Mouse (Mus musculus) macrophage (primary cell): Measurements from ENCODE around the gene Abo. TPM values are rescaled to one million over a fixed set of nuclear protein-coding genes. Genes with fewer than 3 reads are reported as not detected.

Experiments used
- H3K27ac ChIP-seq: fragments of 350-480 bp; formaldehyde crosslinking; 2 replicates; pipeline ENCODE4 v1.9.0; 2021
- H3K36me3 ChIP-seq: fragments of 350-480 bp; formaldehyde crosslinking; 2 replicates; pipeline ENCODE4 v1.9.0; 2021; ENCODE audit errors: inconsistent target
- H3K4me3 ChIP-seq: fragments of 350-480 bp; formaldehyde crosslinking; 2 replicates; pipeline ENCODE4 v1.9.0; 2021; ENCODE audit errors: inconsistent target
- H3K79me2 ChIP-seq: fragments of 350-480 bp; formaldehyde crosslinking; 2 replicates; pipeline ENCODE4 v1.9.0; 2021; ENCODE audit errors: inconsistent target
- WGBS: methylation state at CpG from one replicate; pipeline ENCODE4 v1.1.7; 2026; ENCODE audit warnings: inconsistent platforms; ENCODE audit not compliant: missing documents; 5-methylcytosine and 5-hydroxymethylcytosine counted together
- polyA plus RNA-seq: library from polyadenylated mRNA; stranded (reverse); fragments of 250-400 nt; gene quantifications from 3 replicates; pipeline ENCODE4 v1.2.4, GENCODE M21; 2018; ENCODE audit warnings: inconsistent platforms
- total RNA-seq, 78 experiments: library from RNA; depleted of rRNA; stranded (reverse); fragments of 250-400 nt; gene quantifications; 1 replicate in 9 of 78; 2 replicates in 24 of 78; 3 replicates in 43 of 78; 4 replicates in 2 of 78; pipeline ENCODE4 v1.2.4; 2018; ENCODE audit warnings: inconsistent platforms in 56 of 78

The Abo gene
- not detected for total RNA-seq (2018; cell fraction: chromatin; rRNA removed)
- not detected for total RNA-seq (2018; cell fraction: cytosol; rRNA removed)
- total RNA-seq (2018; cell fraction: nucleus; rRNA removed) = not detected
- polyA plus RNA-seq = not detected in 3 replicates

- Histone ChIP-seq H3K4me3 (no peak within 1 kb of the TSS), H3K36me3 (no peaks in the 10 kb centered on the region), H3K27ac (no peak within 1 kb of the TSS), H3K79me2 (no peaks in the 10 kb centered on the region)
- WGBS = 91% methylated on average over 3 of the region's 3 CpGs
Observed at GRCm38 (mm10) chr2:26864879-26865278, at the start of gene Abo. Gene Abo (minus strand): TSS chr2:26864979.

- WGBS = 94% methylated on average over 8 of the region's 8 CpGs
- Histone ChIP-seq H3K27ac (no peak overlapping the region), H3K79me2 (peaks cover 89% of the 10 kb centered on the region), H3K36me3 (peaks cover 29% of the 10 kb centered on the region), H3K4me3 (no peak overlapping the region)
Observed at GRCm38 (mm10) chr2:26914148-26914941, 49.6 kb upstream of the Abo start.

GRCm38 (mm10) chr2:26913416-26914147, 48.8 kb upstream of the Abo start:
- Histone ChIP-seq H3K36me3 (peaks cover 21% of the 10 kb centered on the region; the same call in 1 of the 2 replicates), H3K27ac (no peak overlapping the region), H3K79me2 (peaks cover 89% of the 10 kb centered on the region), H3K4me3 (no peak overlapping the region)
- 85% methylated on average over 15 of the region's 17 CpGs for WGBS

GRCm38 (mm10) chr2:26912253-26912770, 47.5 kb upstream of the Abo start:
- Histone ChIP-seq H3K79me2 (peaks cover 89% of the 10 kb centered on the region), H3K27ac (no peak overlapping the region), H3K36me3 (peaks cover 25% of the 10 kb centered on the region; the same call in 1 of the 2 replicates), H3K4me3 (peak overlapping the region; percentile 90; the same call in 1 of the 2 replicates)
- WGBS = 84% methylated on average over 4 of the region's 5 CpGs

DNA sequence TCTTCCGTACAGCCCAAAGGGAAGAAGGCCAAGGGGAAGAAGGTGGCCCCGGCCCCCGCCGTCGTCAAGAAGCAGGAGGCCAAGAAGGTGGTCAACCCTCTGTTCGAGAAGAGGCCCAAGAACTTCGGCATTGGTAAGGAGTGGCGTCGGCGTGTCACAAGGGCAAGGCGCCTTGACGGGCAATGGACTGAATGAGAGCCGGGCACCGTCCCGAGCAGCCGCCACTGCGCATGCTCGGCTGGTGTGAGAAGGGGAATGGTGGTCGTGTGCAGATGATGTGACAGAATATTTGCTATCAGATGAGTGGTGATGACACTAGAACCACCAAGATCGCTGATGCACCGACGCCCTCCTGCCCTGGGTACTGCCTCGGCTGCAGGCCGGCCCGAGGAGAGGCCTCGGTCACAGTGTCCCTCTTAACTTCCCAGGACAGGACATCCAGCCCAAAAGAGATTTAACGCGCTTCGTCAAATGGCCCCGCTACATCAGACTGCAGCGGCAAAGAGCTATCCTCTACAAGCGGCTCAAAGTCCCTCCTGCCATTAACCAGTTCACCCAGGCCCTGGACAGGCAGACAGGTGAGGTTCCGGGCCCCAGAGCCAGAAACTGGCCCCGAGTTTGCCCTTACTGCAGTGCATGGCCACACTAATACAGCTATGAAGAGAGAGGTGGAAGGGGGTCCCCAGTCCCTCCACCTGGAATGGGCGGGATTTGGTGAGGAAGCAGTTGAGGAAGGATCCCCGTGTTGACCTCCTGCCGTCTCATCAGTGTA, 46.4 kb upstream of the Abo start:
- H3K79me2 ChIP-seq = peaks cover 94% of the 10 kb centered on the region
- H3K36me3 ChIP-seq = peaks cover 25% of the 10 kb centered on the region; the same call in 1 of the 2 replicates
- WGBS = under 1% methylated on average over 30 of the region's 37 CpGs
- H3K4me3 ChIP-seq = peak overlapping the region; percentile 90
- H3K27ac ChIP-seq = peak overlapping the region; percentile 60

GRCm38 (mm10) chr2:26910124-26910993, 45.6 kb upstream of the Abo start, which contains the start of the genes Med22 and Rpl7a:
Gene Med22 (minus strand): TSS chr2:26910677.
Gene Rpl7a (plus strand): TSS chr2:26910764.
- Histone ChIP-seq H3K36me3 (peaks cover 31% of the 10 kb centered on the region; the same call in 1 of the 2 replicates), H3K79me2 (peaks cover 95% of the 10 kb centered on the region), H3K4me3 (peak within 1 kb of the TSS; percentile 90), H3K27ac (peak within 1 kb of the TSS; percentile 60)
- 2% methylated on average over 66 of the region's 74 CpGs for WGBS

GRCm38 (mm10) chr2:26909387-26909784, 44.6 kb upstream of the Abo start:
- peaks cover 36% of the 10 kb centered on the region; the same call in 1 of the 2 replicates for H3K36me3 ChIP-seq

GRCm38 (mm10) chr2:26908710-26909386, 44.1 kb upstream of the Abo start:
- Histone ChIP-seq H3K36me3 (peaks cover 34% of the 10 kb centered on the region; the same call in 1 of the 2 replicates), H3K27ac (no peak overlapping the region), H3K79me2 (peaks cover 95% of the 10 kb centered on the region), H3K4me3 (peak overlapping the region; percentile 84)
- WGBS = 83% methylated on average over 17 of the region's 18 CpGs

More at GRCm38 (mm10) chr2:26909387-26909784, 44.6 kb upstream of the Abo start:
- H3K27ac ChIP-seq = peak overlapping the region; percentile 60
- peaks cover 95% of the 10 kb centered on the region for H3K79me2 ChIP-seq
- H3K4me3 ChIP-seq = peak overlapping the region; percentile 84

GRCm38 (mm10) chr2:26907109-26907508, 42.3 kb upstream of the Abo start:
- Histone ChIP-seq H3K79me2 (peaks cover 93% of the 10 kb centered on the region), H3K27ac (no peak overlapping the region), H3K4me3 (no peak overlapping the region), H3K36me3 (peaks cover 19% of the 10 kb centered on the region; the same call in 1 of the 2 replicates)
- 32% methylated on average over 4 of the region's 4 CpGs for WGBS

DNA sequence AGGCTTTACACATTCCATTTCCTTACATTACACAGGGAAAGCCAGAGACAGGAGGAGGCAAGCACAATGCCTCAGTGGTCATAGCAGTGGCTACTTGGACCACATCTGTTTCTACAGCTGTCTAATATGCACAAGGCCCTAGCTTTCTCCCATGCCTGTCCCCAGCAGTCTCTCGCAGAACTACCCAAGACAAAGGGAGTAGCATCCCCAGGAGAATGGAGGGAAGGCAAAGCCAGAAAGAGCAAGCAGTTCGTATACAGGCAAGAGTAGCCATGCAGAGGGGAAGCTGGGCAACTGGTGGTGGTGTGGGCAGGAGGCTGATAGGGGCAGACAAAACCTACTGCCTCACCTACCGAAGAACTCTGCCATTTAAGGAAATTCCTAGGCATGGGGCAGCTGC, 41.7 kb upstream of the Abo start:
- H3K36me3 ChIP-seq = peaks cover 19% of the 10 kb centered on the region; the same call in 1 of the 2 replicates
- no peak overlapping the region for H3K4me3 ChIP-seq
- 98% methylated on average over 3 of the region's 3 CpGs for WGBS

DNA sequence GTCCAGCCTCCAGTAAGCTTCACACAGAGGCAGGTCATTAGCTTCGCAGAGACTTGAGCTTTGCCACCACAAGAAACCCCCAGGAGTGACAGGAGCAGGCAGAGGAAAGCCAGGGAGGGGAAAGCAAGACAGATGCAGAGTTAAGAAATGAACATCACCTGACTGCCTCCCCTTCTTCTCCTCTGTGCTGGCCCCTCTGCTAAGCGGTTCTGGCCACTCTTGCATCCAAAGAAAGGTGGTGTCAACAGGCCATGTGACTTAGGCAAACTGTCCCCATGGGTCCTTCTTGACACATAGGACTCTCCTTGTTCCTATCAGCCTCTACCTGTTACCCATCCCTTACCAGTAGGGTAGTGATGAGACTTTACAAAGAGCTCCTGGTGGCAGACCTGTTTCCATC, 41.2 kb upstream of the Abo start:
- WGBS = 89% methylated on average over 2 of the region's 2 CpGs
- peaks cover 93% of the 10 kb centered on the region for H3K79me2 ChIP-seq
- H3K36me3 ChIP-seq = peaks cover 19% of the 10 kb centered on the region; the same call in 1 of the 2 replicates
- no peak overlapping the region for H3K4me3 ChIP-seq
- no peak overlapping the region for H3K27ac ChIP-seq

More for the DNA sequence above, 41.7 kb upstream of the Abo start:
- Histone ChIP-seq H3K79me2 (peaks cover 93% of the 10 kb centered on the region), H3K27ac (no peak overlapping the region)

- H3K27ac ChIP-seq = peak overlapping the region; percentile 71
- WGBS = 5% methylated on average over 7 of the region's 7 CpGs
- peaks cover 85% of the 10 kb centered on the region for H3K79me2 ChIP-seq
- H3K4me3 ChIP-seq = peak overlapping the region; percentile 91
- peaks cover 39% of the 10 kb centered on the region for H3K36me3 ChIP-seq
Observed at GRCm38 (mm10) chr2:26903311-26903710, 38.5 kb upstream of the Abo start.
